In the genomic region with DNA sequence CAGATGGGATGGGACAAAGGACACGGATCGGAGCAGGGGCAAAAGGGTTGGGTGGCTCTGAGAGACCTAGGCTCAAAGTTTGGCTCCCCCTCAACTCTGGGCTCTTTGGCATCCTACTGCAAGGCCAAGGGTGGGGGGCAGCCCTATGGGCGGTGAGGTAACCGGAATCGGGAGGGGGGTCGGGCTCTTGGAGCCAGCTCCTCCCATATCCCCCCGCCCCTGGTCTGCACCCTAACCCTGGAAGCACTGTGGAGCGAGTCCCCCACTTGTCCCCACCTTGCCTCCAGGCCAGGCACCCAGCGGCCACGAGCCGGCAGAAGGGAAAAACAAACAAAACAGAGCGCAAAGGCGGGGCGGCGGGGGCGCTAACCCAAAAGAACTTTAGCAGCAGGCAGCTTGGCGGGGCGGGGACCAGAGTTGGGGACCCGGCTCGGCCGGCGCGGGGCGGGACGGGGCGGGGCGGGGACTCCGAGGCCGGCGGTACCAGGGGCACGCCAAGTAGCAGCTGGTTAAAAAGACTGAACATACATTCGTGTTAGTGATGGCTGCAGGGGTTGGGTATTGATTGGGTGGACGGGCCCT, we compare ENCODE assay signal across 8 mouse cellular contexts. TPM values are rescaled to one million over a fixed set of nuclear protein-coding genes. Genes with fewer than 3 reads are reported as not detected.
A peak's percentile ranks its signal among the peaks of the same experiment; 100 is the strongest.
DNase-seq lines count a peak whose midpoint lies in the region; ATAC-seq and TF ChIP-seq lines count a peak whose summit lies in the region.

No protein-coding gene starts in this region.

- no peaks in the 10 kb centered on the region for H3K9me3 ChIP-seq in heart, embryonic 11.5 days (replicated peaks; ENCODE audit: control insufficient read depth, low read length)
- no peaks in the 10 kb centered on the region for H3K9me3 ChIP-seq in hindbrain, embryonic 11.5 days (ENCODE audit: control insufficient read depth, low read length)
- H3K9me3 ChIP-seq in limb, embryonic 13.5 days: no peaks in the 10 kb centered on the region
- no peaks in the 10 kb centered on the region for H3K9me3 ChIP-seq in midbrain, embryonic 16.5 days (replicated peaks; ENCODE audit: control insufficient read depth, low read length, poor library complexity, severe bottlenecking)

- 0 out of 2 replicates have a peak, but pooled peaks have one; percentile 19 for ATAC-seq in heart, embryonic 11.5 days (replicated peaks; ENCODE audit: insufficient number of reproducible peaks, low FRiP score, low TSS enrichment)
- peak; percentile 69 for ATAC-seq in hindbrain, embryonic 11.5 days (ENCODE audit: low FRiP score)
- ATAC-seq in limb, embryonic 13.5 days (ENCODE audit: low FRiP score, low read depth): peak; percentile 59
- ATAC-seq in midbrain, embryonic 16.5 days: peak; percentile 44; the same call in 1 of the 2 replicates

- peaks cover 34% of the 10 kb centered on the region for H3K4me1 ChIP-seq in heart, embryonic 11.5 days (ENCODE audit: control insufficient read depth, insufficient read depth, low read length)
- peaks cover 16% of the 10 kb centered on the region for H3K4me1 ChIP-seq in hindbrain, embryonic 11.5 days (replicated peaks; ENCODE audit: control insufficient read depth, insufficient read depth, low read length)
- H3K4me1 ChIP-seq in limb, embryonic 13.5 days: peaks cover 29% of the 10 kb centered on the region
- peaks cover 24% of the 10 kb centered on the region for H3K4me1 ChIP-seq in midbrain, embryonic 16.5 days (ENCODE audit: control insufficient read depth, insufficient read depth, low read length)

- TF ChIP-seq CTCF in brain, embryonic 14.5 days (IDR thresholded peaks at IDR 0.05; ENCODE audit: borderline replicate concordance, extremely low read depth, insufficient read depth, insufficient read length): no peak

- TF ChIP-seq POLR2A in brain, embryonic 14.5 days (IDR thresholded peaks at IDR 0.05; ENCODE audit: borderline replicate concordance, extremely low read depth, insufficient read depth, insufficient read length, poor library complexity, severe bottlenecking): no peak

- no peak overlapping the region for H3K27ac ChIP-seq in heart, embryonic 11.5 days (ENCODE audit: low read depth, low read length)
- no peak overlapping the region for H3K27ac ChIP-seq in hindbrain, embryonic 11.5 days (ENCODE audit: low read depth, low read length)
- H3K27ac ChIP-seq in limb, embryonic 13.5 days: no peak overlapping the region
- no peak overlapping the region for H3K27ac ChIP-seq in midbrain, embryonic 16.5 days (ENCODE audit: low read length)

- H3K36me3 ChIP-seq in heart, embryonic 11.5 days (ENCODE audit: control insufficient read depth, insufficient read depth, low read length): no peaks in the 10 kb centered on the region
- no peaks in the 10 kb centered on the region for H3K36me3 ChIP-seq in hindbrain, embryonic 11.5 days (ENCODE audit: control insufficient read depth, insufficient read depth, low read length)
- no peaks in the 10 kb centered on the region for H3K36me3 ChIP-seq in limb, embryonic 13.5 days
- H3K36me3 ChIP-seq in midbrain, embryonic 16.5 days (ENCODE audit: control insufficient read depth, insufficient read depth, low read length): peaks cover 10% of the 10 kb centered on the region

- H3K27me3 ChIP-seq in heart, embryonic 11.5 days (ENCODE audit: control insufficient read depth, insufficient read depth, low read length): peaks cover 66% of the 10 kb centered on the region
- peaks cover 27% of the 10 kb centered on the region for H3K27me3 ChIP-seq in hindbrain, embryonic 11.5 days (ENCODE audit: control insufficient read depth, insufficient read depth, low read length)
- H3K27me3 ChIP-seq in limb, embryonic 13.5 days: peaks cover 90% of the 10 kb centered on the region
- H3K27me3 ChIP-seq in midbrain, embryonic 16.5 days (ENCODE audit: control insufficient read depth, insufficient read depth, low read depth, low read length): peaks cover 2% of the 10 kb centered on the region; the same call in 1 of the 2 replicates

- under 1% methylated on average over 33 of the region's 33 CpGs for WGBS in heart, embryonic 11.5 days (ENCODE audit: insufficient replicate concordance)
- 1% methylated on average over 32 of the region's 33 CpGs for WGBS in hindbrain, embryonic 11.5 days
- WGBS in limb, embryonic 13.5 days: under 1% methylated on average over 33 of the region's 33 CpGs
- WGBS in midbrain, embryonic 16.5 days: 3% methylated on average over 20 of the region's 33 CpGs

- DNase-seq in heart, adult 8-10 months (ENCODE audit: low spot score): no peak
- peak; percentile 67 for DNase-seq in brain, embryonic 14.5 days (ENCODE audit: low read depth)
- peak; percentile 69 for DNase-seq in hindbrain, embryonic 11.5 days (ENCODE audit: low spot score)
- DNase-seq in spleen, adult 18-20 months: no peak
- DNase-seq in c-Kit-positive CD71-positive TER-119-positive erythroid progenitor cells, embryonic 14.5 days (ENCODE audit: low spot score): no peak

- H3K4me2 ChIP-seq in heart, embryonic 11.5 days: peak overlapping the region; percentile 81
- H3K4me2 ChIP-seq in hindbrain, embryonic 11.5 days (replicated peaks; ENCODE audit: low read depth, low read length): peak overlapping the region; percentile 73
- peak overlapping the region; percentile 90 for H3K4me2 ChIP-seq in limb, embryonic 13.5 days (replicated peaks)
- peak overlapping the region; percentile 68 for H3K4me2 ChIP-seq in midbrain, embryonic 16.5 days (ENCODE audit: low read length)

- H3K4me3 ChIP-seq in heart, embryonic 11.5 days (ENCODE audit: low read depth, low read length): peak overlapping the region; percentile 42
- peak overlapping the region; percentile 31 for H3K4me3 ChIP-seq in hindbrain, embryonic 11.5 days (ENCODE audit: low read depth, low read length)
- peak overlapping the region; percentile 47 for H3K4me3 ChIP-seq in limb, embryonic 13.5 days
- H3K4me3 ChIP-seq in midbrain, embryonic 16.5 days (ENCODE audit: low read depth, low read length): peak overlapping the region; percentile 26

- peak overlapping the region; percentile 39; the same call in 1 of the 2 replicates for H3K9ac ChIP-seq in heart, embryonic 11.5 days (ENCODE audit: low read depth, low read length)
- H3K9ac ChIP-seq in hindbrain, embryonic 11.5 days (ENCODE audit: low read depth, low read length): peak overlapping the region; percentile 31; the same call in 1 of the 2 replicates
- H3K9ac ChIP-seq in limb, embryonic 13.5 days: peak overlapping the region; percentile 55
- peak overlapping the region; percentile 48 for H3K9ac ChIP-seq in midbrain, embryonic 16.5 days (ENCODE audit: low read depth, low read length)

RNA-seq across cellular contexts. Expression of gene Slc22a7, which starts 16.9 kb away (rescaled TPM):
- 0.20 TPM in 1 of 2 replicates, not detected in the other for polyA plus RNA-seq in heart, embryonic 11.5 days (2014; fragmentation: Nextera tagmentation; extraction: Ambion mirVana)
- not detected for total RNA-seq in heart, adult 8-10 months (2022)
- 0.07 and 0.09 TPM in 2 replicates for polyA plus RNA-seq in brain, embryonic 14.5 days (2012; rRNA removed)
- not detected in 2 replicates for polyA plus RNA-seq in hindbrain, embryonic 11.5 days (2014; fragmentation: Nextera tagmentation; extraction: Ambion mirVana)
- 0.09 TPM in 1 of 2 replicates, not detected in the other for polyA plus RNA-seq in limb, embryonic 13.5 days (2015; fragmentation: Nextera tagmentation; extraction: Ambion mirVana)
- polyA plus RNA-seq in midbrain, embryonic 16.5 days (2015; fragmentation: Nextera tagmentation; extraction: Ambion mirVana): not detected in 2 replicates

RNA-seq across cellular contexts. Expression of gene Crip3, which starts 26.5 kb away (rescaled TPM):
- polyA plus RNA-seq in heart, embryonic 11.5 days (2014; fragmentation: Nextera tagmentation; extraction: Ambion mirVana): 0.39 and 0.97 TPM in 2 replicates
- total RNA-seq in heart, adult 8-10 months (2022): 1 to 10 TPM in 1 of 4 experiments, under 1 TPM in 3; 0.54 to 1.0 (median 0.88) TPM
- 8.2 and 11.3 TPM in 2 replicates for polyA plus RNA-seq in brain, embryonic 14.5 days (2012; rRNA removed)
- polyA plus RNA-seq in hindbrain, embryonic 11.5 days (2014; fragmentation: Nextera tagmentation; extraction: Ambion mirVana): 0.74 and 0.86 TPM in 2 replicates
- polyA plus RNA-seq in limb, embryonic 13.5 days (2015; fragmentation: Nextera tagmentation; extraction: Ambion mirVana): 0.97 and 1.6 TPM in 2 replicates
- polyA plus RNA-seq in midbrain, embryonic 16.5 days (2015; fragmentation: Nextera tagmentation; extraction: Ambion mirVana): 3.0 and 3.6 TPM in 2 replicates

RNA-seq across cellular contexts. Expression of gene Ttbk1, which starts 32.3 kb away (rescaled TPM):
- polyA plus RNA-seq in heart, embryonic 11.5 days (2014; fragmentation: Nextera tagmentation; extraction: Ambion mirVana): 0.04 and 0.07 TPM in 2 replicates
- total RNA-seq in heart, adult 8-10 months (2022): under 1 TPM; 0.11 to 0.41 (median 0.24) TPM
- polyA plus RNA-seq in brain, embryonic 14.5 days (2012; rRNA removed): 22.1 and 35.4 TPM in 2 replicates
- polyA plus RNA-seq in hindbrain, embryonic 11.5 days (2014; fragmentation: Nextera tagmentation; extraction: Ambion mirVana): 2.3 and 2.4 TPM in 2 replicates
- polyA plus RNA-seq in limb, embryonic 13.5 days (2015; fragmentation: Nextera tagmentation; extraction: Ambion mirVana): 0.15 and 0.18 TPM in 2 replicates
- polyA plus RNA-seq in midbrain, embryonic 16.5 days (2015; fragmentation: Nextera tagmentation; extraction: Ambion mirVana): 4.7 and 5.5 TPM in 2 replicates

RNA-seq across cellular contexts. Expression of gene Dnph1, which starts 41.3 kb away (rescaled TPM):
- polyA plus RNA-seq in heart, embryonic 11.5 days (2014; fragmentation: Nextera tagmentation; extraction: Ambion mirVana): 27.9 and 28.4 TPM in 2 replicates
- 1 to 10 TPM; 1.7 to 2.2 (median 1.8) TPM for total RNA-seq in heart, adult 8-10 months (2022)
- 17.6 and 25.7 TPM in 2 replicates for polyA plus RNA-seq in brain, embryonic 14.5 days (2012; rRNA removed)
- polyA plus RNA-seq in hindbrain, embryonic 11.5 days (2014; fragmentation: Nextera tagmentation; extraction: Ambion mirVana): 59.7 and 64.7 TPM in 2 replicates
- polyA plus RNA-seq in limb, embryonic 13.5 days (2015; fragmentation: Nextera tagmentation; extraction: Ambion mirVana): 40.4 and 41.7 TPM in 2 replicates
- polyA plus RNA-seq in midbrain, embryonic 16.5 days (2015; fragmentation: Nextera tagmentation; extraction: Ambion mirVana): 11.1 and 11.5 TPM in 2 replicates

Comparison
In these comparisons a context has a peak if more than half of its experiments do, and no peak if none do; other contexts are left out.
1. ATAC-seq: peak in every context shown above with its lines; median percentile 69 in hindbrain, embryonic 11.5 days; 59 in limb, embryonic 13.5 days; 44 in midbrain, embryonic 16.5 days; 19 in heart, embryonic 11.5 days.
2. DNase-seq: peak in brain, embryonic 14.5 days (single experiment) and hindbrain, embryonic 11.5 days (single experiment); none in heart, adult 8-10 months (single experiment), spleen, adult 18-20 months (0 of 2) and c-Kit-positive CD71-positive TER-119-positive erythroid progenitor cells, embryonic 14.5 days (single experiment).
3. Peak in every context shown above with its lines, with median percentiles within 50 percentile points of each other: H3K4me2 ChIP-seq, H3K4me3 ChIP-seq and H3K9ac ChIP-seq.